Mouse (Mus musculus) c-Kit-positive CD71-positive TER-119-negative erythroid progenitor cells, embryonic 14.5 days (primary cell): Measurements from ENCODE around the gene Elmo1.

Source experiments
- DNase-seq: peaks from one replicate; pipeline ENCODE4 v3.0.0-alpha.2; 2013; ENCODE audit warnings: low read depth

The Elmo1 gene

GRCm38 (mm10) chr13:20207126-20207525 is 116.7 kb downstream of the Elmo1 start:
- DNase-seq, result no peak

- DNase-seq, result no peak
These were observed 117.7 kb downstream of the Elmo1 start for GRCm38 (mm10) chr13:20207950-20208642.

GRCm38 (mm10) chr13:20208867-20209266 is 118.5 kb downstream of the Elmo1 start:
- DNase-seq, result no peak

GRCm38 (mm10) chr13:20211780-20212179 is 121.4 kb downstream of the Elmo1 start:
- no peak for DNase-seq

- no peak for DNase-seq
These were observed 122.3 kb downstream of the Elmo1 start for GRCm38 (mm10) chr13:20212665-20213064.

GRCm38 (mm10) chr13:20213861-20214260 is 123.5 kb downstream of the Elmo1 start:
- DNase-seq, result no peak

GRCm38 (mm10) chr13:20217453-20218090 is 127.2 kb downstream of the Elmo1 start:
- no peak for DNase-seq

- DNase-seq, result no peak
These were observed 127.7 kb downstream of the Elmo1 start for GRCm38 (mm10) chr13:20218126-20218525.

- no peak for DNase-seq
These were observed 130.0 kb downstream of the Elmo1 start for GRCm38 (mm10) chr13:20220414-20220813.

GRCm38 (mm10) chr13:20227923-20228705 is 137.7 kb downstream of the Elmo1 start:
- DNase-seq, result no peak

- DNase-seq, result no peak
These were observed 141.7 kb downstream of the Elmo1 start for GRCm38 (mm10) chr13:20231837-20232728.

GRCm38 (mm10) chr13:20233707-20234106 is 143.3 kb downstream of the Elmo1 start:
- DNase-seq, result no peak

- no peak for DNase-seq
These were observed 147.2 kb downstream of the Elmo1 start for GRCm38 (mm10) chr13:20237615-20238014.

- no peak for DNase-seq
These were observed 147.8 kb downstream of the Elmo1 start for GRCm38 (mm10) chr13:20238146-20238545.

GRCm38 (mm10) chr13:20238743-20239142 is 148.3 kb downstream of the Elmo1 start:
- DNase-seq, result no peak

GRCm38 (mm10) chr13:20250069-20250668 is 159.8 kb downstream of the Elmo1 start:
- DNase-seq, result no peak

GRCm38 (mm10) chr13:20254911-20255310 is 164.5 kb downstream of the Elmo1 start:
- no peak for DNase-seq

GRCm38 (mm10) chr13:20255380-20255779 is 165.0 kb downstream of the Elmo1 start:
- no peak for DNase-seq

- DNase-seq, result no peak
These were observed 166.2 kb downstream of the Elmo1 start for GRCm38 (mm10) chr13:20256613-20257012.

- DNase-seq, result no peak
These were observed 167.4 kb downstream of the Elmo1 start for GRCm38 (mm10) chr13:20257562-20258525.
